Mouse (Mus musculus) lung, adult 2 months (tissue): Measurements from ENCODE around the gene Grid2. TPM values are rescaled to one million over a fixed set of nuclear protein-coding genes. Genes with fewer than 3 reads are reported as not detected.

Experiments used
- DNase-seq: peaks from one replicate; pipeline ENCODE4 v3.0.0; 2022
- H3K4me1 ChIP-seq: fragments of 200-500 bp; 2 replicates; pipeline ENCODE4 v1.6.1; 2011; ENCODE audit warnings: low read length; ENCODE audit not compliant: control insufficient read depth, insufficient read depth
- H3K4me3 ChIP-seq: fragments of 200-500 bp; replicated peaks from 2 replicates; pipeline ENCODE3; 2011; ENCODE audit warnings: low read depth, mild to moderate bottlenecking, control low read depth, low read length; ENCODE audit errors: extremely low read depth
- CTCF ChIP-seq: fragments of 200-500 bp; IDR thresholded peaks from 2 replicates; pipeline ENCODE4 v1.5.1; 2011; ENCODE audit warnings: mild to moderate bottlenecking, low read length, control low read depth; ENCODE audit not compliant: insufficient read depth
- POLR2A ChIP-seq: fragments of 200-500 bp; IDR thresholded peaks from 2 replicates; pipeline ENCODE4 v1.6.1; 2011; ENCODE audit warnings: low read depth, mild to moderate bottlenecking, control low read depth, low read length, borderline replicate concordance; ENCODE audit errors: extremely low read depth
- WGBS: fragments of 180-500 bp; shearing (Covaris S2); methylation state at CpG from one replicate; pipeline ENCODE4 v1.1.7; 2018; 5-methylcytosine and 5-hydroxymethylcytosine counted together
- polyA plus RNA-seq: library from polyadenylated mRNA; depleted of rRNA; stranded (reverse); fragments of >200 nt; gene quantifications from 2 replicates; pipeline ENCODE4 v1.2.3, GENCODE M21; 2012

Grid2 gene
- polyA plus RNA-seq, 1 experiment = 0.04 TPM

- 95% methylated on average over 1 of the region's 1 CpGs for WGBS
- no peak for DNase-seq
- Histone ChIP-seq H3K4me1 (no peaks in the 10 kb centered on the region), H3K4me3 (no peak overlapping the region)
- no peak for TF ChIP-seq CTCF
- no peak for TF ChIP-seq POLR2A
Measured at GRCm38 (mm10) chr6:64607041-64607440, 1351.4 kb downstream of the Grid2 start.

GRCm38 (mm10) chr6:64607942-64608341 lies 1352.3 kb downstream of the Grid2 start:
- Histone ChIP-seq H3K4me1 (no peaks in the 10 kb centered on the region), H3K4me3 (no peak overlapping the region)
- no peak for DNase-seq
- TF ChIP-seq CTCF (no peak), POLR2A (no peak)
- WGBS = 6% methylated on average over 1 of the region's 1 CpGs

- H3K4me1 ChIP-seq = no peaks in the 10 kb centered on the region; the same call in 1 of the 2 replicates
- TF ChIP-seq POLR2A (no peak), CTCF (no peak)
- H3K4me3 ChIP-seq = no peak overlapping the region
- no peak for DNase-seq
- WGBS = 59% methylated on average over 4 of the region's 4 CpGs
Measured at GRCm38 (mm10) chr6:64616843-64617242, 1361.2 kb downstream of the Grid2 start.

GRCm38 (mm10) chr6:64617417-64618135 lies 1361.9 kb downstream of the Grid2 start:
- DNase-seq = no peak
- no peaks in the 10 kb centered on the region; the same call in 1 of the 2 replicates for H3K4me1 ChIP-seq
- TF ChIP-seq CTCF = no peak
- no peak for TF ChIP-seq POLR2A
- H3K4me3 ChIP-seq = no peak overlapping the region
- 41% methylated on average over 8 of the region's 8 CpGs for WGBS

DNA sequence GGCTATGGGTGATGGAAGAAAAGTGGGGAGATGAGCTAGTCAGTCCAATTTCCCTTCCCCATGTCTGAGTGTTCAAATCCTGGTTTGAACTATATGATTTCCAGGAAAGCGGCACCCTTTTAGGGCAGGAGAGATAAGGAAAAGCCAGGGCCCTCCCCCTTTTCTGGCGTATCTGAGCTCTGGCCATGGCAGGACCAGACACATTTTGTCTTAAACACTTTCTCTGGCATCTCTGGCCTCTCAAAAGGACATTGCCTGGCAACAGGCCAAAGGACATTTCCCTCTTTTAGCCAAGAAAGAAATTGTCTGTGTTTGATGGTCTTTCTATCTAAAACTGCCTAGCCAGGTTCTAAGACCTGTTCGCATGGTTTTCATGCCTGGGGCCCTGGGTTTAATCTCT lies 1367.7 kb downstream of the Grid2 start:
- no peaks in the 10 kb centered on the region for H3K4me1 ChIP-seq
- DNase-seq = no peak
- H3K4me3 ChIP-seq = no peak overlapping the region
- WGBS = 28% methylated on average over 3 of the region's 3 CpGs
- TF ChIP-seq CTCF (no peak), POLR2A (no peak)

DNA sequence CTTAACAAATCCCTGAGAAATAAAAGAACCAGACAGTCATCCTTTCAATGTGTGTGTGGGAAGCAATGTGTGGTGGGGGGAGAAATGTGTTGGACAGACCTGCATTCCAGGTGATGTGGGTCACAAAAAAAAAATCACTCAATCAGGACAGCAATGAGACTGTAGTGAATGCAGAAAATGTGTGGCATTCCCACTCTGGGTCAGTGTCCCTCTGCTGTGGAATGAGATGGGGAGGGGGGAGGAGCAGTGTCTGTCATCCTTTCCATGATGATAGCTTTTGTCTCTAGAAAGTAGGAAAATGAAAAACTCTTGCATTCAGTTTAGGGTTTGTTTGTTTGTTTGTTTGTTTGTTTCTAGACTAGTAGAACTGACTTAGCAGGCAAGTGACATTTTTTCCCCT lies 1392.0 kb downstream of the Grid2 start:
- H3K4me3 ChIP-seq = no peak overlapping the region
- no peak for TF ChIP-seq CTCF
- no peak for TF ChIP-seq POLR2A
- no peak for DNase-seq
- H3K4me1 ChIP-seq = no peaks in the 10 kb centered on the region

DNA sequence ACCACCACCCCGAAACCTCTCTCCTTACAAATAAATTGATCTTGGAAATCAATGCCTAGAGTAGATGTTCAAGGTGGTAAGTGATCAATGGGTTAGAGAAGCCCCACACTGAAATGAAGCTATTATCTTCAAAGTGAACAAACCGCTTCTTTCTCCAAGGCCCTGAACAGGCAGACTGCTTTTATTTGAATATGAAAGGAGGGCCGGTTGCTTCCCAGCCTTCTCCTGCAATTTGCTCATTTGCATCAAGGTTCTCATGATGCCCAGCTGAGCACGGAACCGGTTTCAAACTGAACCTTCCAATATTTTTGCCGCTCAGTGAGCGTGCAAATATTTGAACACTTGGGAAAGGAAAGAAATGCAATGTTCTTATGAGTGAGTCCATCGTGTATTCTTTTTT lies 1392.5 kb downstream of the Grid2 start:
- no peak overlapping the region for H3K4me3 ChIP-seq
- DNase-seq = no peak
- TF ChIP-seq CTCF = no peak
- TF ChIP-seq POLR2A = no peak
- H3K4me1 ChIP-seq = no peaks in the 10 kb centered on the region
- 66% methylated on average over 8 of the region's 8 CpGs for whole genome bisulfite sequencing

DNA sequence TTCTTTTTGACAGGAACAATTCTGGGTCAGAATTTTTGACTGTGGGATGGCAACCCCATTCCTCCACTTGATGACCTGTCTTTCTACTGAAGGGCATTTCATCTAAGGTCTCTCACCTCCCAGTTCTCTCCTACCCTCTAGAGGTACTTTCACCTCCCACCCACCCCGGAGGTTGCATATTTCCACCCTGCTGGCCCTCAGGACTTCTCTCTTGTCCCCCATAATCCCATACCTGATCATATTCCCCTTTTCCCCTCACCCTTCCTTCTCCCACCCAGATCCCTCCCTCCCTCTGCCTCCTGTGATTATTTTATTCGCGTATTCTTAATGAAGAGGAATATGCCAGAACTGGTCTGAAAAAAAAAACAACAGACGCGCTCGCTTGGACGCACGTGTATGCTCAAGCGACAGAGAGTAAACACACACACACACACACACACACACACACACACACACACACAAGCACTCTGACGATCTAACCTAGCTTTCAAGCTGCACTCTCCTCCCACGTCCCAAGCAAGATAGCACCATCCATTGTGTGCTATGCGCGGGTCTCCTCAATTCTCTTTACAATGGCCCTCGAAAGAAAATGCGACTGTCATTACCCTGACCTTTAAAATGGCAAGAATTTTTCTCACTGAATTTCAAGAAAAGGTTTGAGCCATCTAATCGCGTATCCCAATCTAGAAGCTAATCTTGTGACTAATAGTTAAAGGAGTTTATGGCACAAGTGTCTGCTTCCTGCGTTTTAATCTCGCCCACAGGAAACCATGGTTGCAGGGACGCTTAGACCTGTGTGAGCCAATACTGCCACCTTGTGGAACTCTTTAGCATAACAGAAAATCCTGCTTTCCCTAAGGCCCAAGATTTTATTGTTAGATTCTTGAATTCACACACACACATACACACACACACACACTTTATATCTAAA lies 1393.9 kb downstream of the Grid2 start:
- H3K4me1 ChIP-seq = no peaks in the 10 kb centered on the region
- H3K4me3 ChIP-seq = peak overlapping the region; percentile 41
- DNase-seq = peak; percentile 5
- TF ChIP-seq POLR2A (no peak), CTCF (peak; percentile 68)
- WGBS = 7% methylated on average over 20 of the region's 20 CpGs

GRCm38 (mm10) chr6:64650765-64651164 lies 1395.1 kb downstream of the Grid2 start:
- no peak overlapping the region for H3K4me3 ChIP-seq
- TF ChIP-seq POLR2A (no peak), CTCF (no peak)
- 30% methylated on average over 7 of the region's 7 CpGs for WGBS

More at GRCm38 (mm10) chr6:64650765-64651164, 1395.1 kb downstream of the Grid2 start:
- no peak for DNase-seq
- H3K4me1 ChIP-seq = no peaks in the 10 kb centered on the region
